9 mouse cellular contexts compared by ENCODE assay signal in the genomic region with DNA sequence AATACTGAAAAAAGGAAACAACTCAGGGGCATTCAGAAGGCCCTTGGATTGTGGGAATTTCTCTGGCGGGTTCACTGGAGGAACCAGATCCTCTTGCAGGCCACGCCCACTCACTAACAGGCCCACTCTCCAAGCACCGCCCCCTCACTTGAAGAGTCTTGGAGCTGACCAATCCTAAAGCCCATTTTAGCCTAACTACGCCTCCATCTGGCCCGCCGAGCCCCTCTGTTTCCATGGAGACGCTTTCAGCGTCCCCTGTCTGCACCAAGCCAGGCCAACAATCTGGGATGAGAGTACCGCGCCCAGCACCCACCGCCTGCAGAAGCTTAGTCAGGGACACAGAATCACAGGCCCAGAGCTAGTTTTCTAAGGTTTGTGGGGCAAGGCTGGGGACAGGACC. TPM values are rescaled to one million over a fixed set of nuclear protein-coding genes. Genes with fewer than 3 reads are reported as not detected.
A peak's percentile ranks its signal among the peaks of the same experiment; 100 is the strongest.
DNase-seq lines count a peak whose midpoint lies in the region; ATAC-seq and TF ChIP-seq lines count a peak whose summit lies in the region.
"Had no signal": no experiment of that assay in that cellular context is flagged by ENCODE, and none has a peak within 500 bp of the region (broad histone marks: within the 10 kb centered on the region; RNA-seq: fewer than 3 reads in every experiment).

Gene Ttc29, plus strand, starts transcription at position 224 of the 400 bp plus-strand sequence.

- no peak within 1 kb of the TSS for H3K9ac ChIP-seq in liver, embryonic 14.5 days (replicated peaks)
- H3K9ac ChIP-seq: liver, embryonic 15.5 days had no signal

- no peaks in the 10 kb centered on the region for H3K4me1 ChIP-seq in liver, embryonic 14.5 days (replicated peaks; ENCODE audit: control insufficient read depth in 2 of 2, insufficient read depth in 2 of 2, low read length in 1 of 2)
- H3K4me1 ChIP-seq: liver, embryonic 15.5 days had no signal

- peak; percentile 12 for DNase-seq in layer of hippocampus, adult 11-12 months (ENCODE audit: low spot score)
- DNase-seq in layer of hippocampus, adult 9-10 months (ENCODE audit: low spot score) = no peak
- peak; percentile 26 to 44 for DNase-seq in frontal cortex, postnatal 14 days (ENCODE audit: low spot score in 2 of 2)
- peak; percentile 3 to 5 for DNase-seq in kidney, postnatal 36 days
- DNase-seq in liver, embryonic 14.5 days (ENCODE audit: low read depth in 3 of 3, low spot score in 3 of 3) = no peak
- peak; percentile 10 for DNase-seq in ovary, postnatal 14 days (ENCODE audit: low spot score)
- DNase-seq in adrenal gland, adult 18-20 months (ENCODE audit: low spot score in 2 of 2) = no peak
- DNase-seq in cerebellum, adult 8-10 months = no peak

- no peak within 1 kb of the TSS for H3K4me2 ChIP-seq in liver, embryonic 14.5 days (ENCODE audit: low read depth)
- H3K4me2 ChIP-seq: liver, embryonic 15.5 days had no signal

- 12% methylated on average over 11 of the region's 11 CpGs for WGBS in liver, embryonic 14.5 days (ENCODE audit: insufficient replicate concordance)

- no peak within 1 kb of the TSS for H3K4me3 ChIP-seq in liver, embryonic 14.5 days (ENCODE audit: insufficient read depth in 1 of 2, low read depth in 2 of 2, low read length in 2 of 2)
- H3K4me3 ChIP-seq: liver, embryonic 15.5 days had no signal

- ATAC-seq in liver, embryonic 14.5 days (ENCODE audit: insufficient read depth) = peak; percentile 21; the same call in 1 of the 2 replicates

- H3K9me3 ChIP-seq in liver, embryonic 14.5 days (ENCODE audit: control insufficient read depth, low read length) = no peaks in the 10 kb centered on the region
- H3K9me3 ChIP-seq: liver, embryonic 15.5 days had no signal

- H3K27ac ChIP-seq in liver, embryonic 14.5 days = no peak within 1 kb of the TSS
- H3K27ac ChIP-seq: liver, embryonic 15.5 days had no signal

- H3K36me3 ChIP-seq in liver, embryonic 14.5 days (replicated peaks; ENCODE audit: control insufficient read depth, insufficient read depth, low read depth) = no peaks in the 10 kb centered on the region
- H3K36me3 ChIP-seq: liver, embryonic 15.5 days had no signal

- TF ChIP-seq EP300 in liver, embryonic 14.5 days (IDR thresholded peaks at IDR 0.05; ENCODE audit: low read depth) = no peak

- no peak for TF ChIP-seq CTCF in liver, embryonic 14.5 days (IDR thresholded peaks at IDR 0.05; ENCODE audit: low read depth)

- H3K27me3 ChIP-seq in liver, embryonic 14.5 days (ENCODE audit: control insufficient read depth, insufficient read depth, low read length) = no peaks in the 10 kb centered on the region
- H3K27me3 ChIP-seq: liver, embryonic 15.5 days had no signal

RNA-seq across cellular contexts. Expression of gene Ttc29, which starts in this region (rescaled TPM):
- polyA plus RNA-seq in liver, embryonic 14.5 days (2012; rRNA removed) = not detected in 2 replicates
- not detected in 2 replicates for polyA plus RNA-seq in liver, embryonic 14.5 days (2014; fragmentation: Nextera tagmentation; extraction: Ambion mirVana)
- not detected for total RNA-seq in adrenal gland, adult 18-20 months (2021)
- polyA plus RNA-seq: liver, embryonic 15.5 days had no signal

Comparison
In these comparisons a context has a peak if more than half of its experiments do, and no peak if none do; other contexts are left out.
1. DNase-seq: peak in layer of hippocampus, adult 11-12 months (single experiment), frontal cortex, postnatal 14 days (2 of 2), kidney, postnatal 36 days (2 of 2) and ovary, postnatal 14 days (single experiment); none in layer of hippocampus, adult 9-10 months (single experiment), liver, embryonic 14.5 days (0 of 3), adrenal gland, adult 18-20 months (0 of 2) and cerebellum, adult 8-10 months (single experiment).
2. Peak in ATAC-seq in liver, embryonic 14.5 days; RNA of the gene not detected or under 1 TPM.